Mouse (Mus musculus): ENCODE measurements around the gene Celf5. TPM values are rescaled to one million over a fixed set of nuclear protein-coding genes. Genes with fewer than 3 reads are reported as not detected.
A peak's percentile ranks its signal among the peaks of the same experiment; 100 is the strongest.

Celf5 gene
- polyA plus RNA-seq, 1 experiment = 1.0 TPM

DNA sequence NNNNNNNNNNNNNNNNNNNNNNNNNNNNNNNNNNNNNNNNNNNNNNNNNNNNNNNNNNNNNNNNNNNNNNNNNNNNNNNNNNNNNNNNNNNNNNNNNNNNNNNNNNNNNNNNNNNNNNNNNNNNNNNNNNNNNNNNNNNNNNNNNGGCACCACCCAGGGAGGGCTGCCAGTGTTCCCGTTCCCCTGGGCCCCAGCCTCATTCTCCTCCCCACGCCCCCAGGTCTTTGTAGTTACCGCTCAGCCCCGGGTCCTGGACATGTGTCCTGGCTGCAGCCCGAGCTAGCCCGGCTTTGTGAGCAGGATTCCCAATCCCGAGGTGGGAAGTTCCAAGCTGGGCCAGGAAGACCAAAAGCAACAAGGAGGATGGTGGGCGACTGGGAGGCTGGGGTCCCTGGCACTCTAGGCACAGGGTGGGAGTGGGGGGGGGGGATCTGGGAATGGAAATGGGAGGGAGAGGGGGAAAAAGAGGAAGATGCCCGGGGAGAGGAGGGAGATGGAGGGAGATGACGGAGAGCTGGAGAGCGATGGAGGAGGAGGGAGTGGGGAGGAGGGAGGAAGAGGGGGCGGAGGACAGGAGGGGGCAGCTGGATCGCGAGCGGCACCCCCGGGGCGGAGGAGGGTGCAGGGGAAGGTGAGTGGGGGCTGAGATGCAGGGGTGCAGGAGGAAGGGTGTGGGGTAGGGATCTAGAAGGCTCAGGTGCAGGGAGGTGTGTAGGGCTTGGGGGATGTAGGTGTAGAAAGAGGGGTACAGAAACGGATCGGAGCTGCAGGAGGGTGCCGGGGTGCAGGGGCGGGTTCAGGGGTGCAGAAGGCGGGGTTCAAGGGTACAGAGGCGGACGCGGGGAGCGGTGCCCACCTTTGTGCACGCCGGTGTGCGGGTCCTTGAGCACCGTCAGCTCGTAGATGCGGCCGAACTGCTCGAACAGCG, 640 bp downstream of the Celf5 start:
- TF ChIP-seq USF1 (IDR thresholded peaks at IDR 0.05; ENCODE audit: low read depth) (no peak), CTCF (IDR thresholded peaks at IDR 0.05; ENCODE audit: control insufficient read depth, insufficient read depth, insufficient read length) (no peak), FOSL1 (IDR thresholded peaks at IDR 0.05; ENCODE audit: insufficient read depth, low read length, poor library complexity, severe bottlenecking) (no peak), MYOD1 (IDR thresholded peaks at IDR 0.05; ENCODE audit: control insufficient read depth, insufficient read length, low read depth) (no peak), MYOG (IDR thresholded peaks at IDR 0.05; ENCODE audit: control insufficient read depth, extremely low read depth, insufficient read length) (no peak)
- peaks cover 33% of the 10 kb centered on the region for H3K27me3 ChIP-seq (ENCODE audit: control insufficient read depth, insufficient read depth, insufficient read length)
- no peaks in the 10 kb centered on the region for H3K79me2 ChIP-seq (ENCODE audit: control insufficient read depth, insufficient read depth)
- H3K4me3 ChIP-seq (ENCODE audit: insufficient read depth, poor library complexity, severe bottlenecking) = no peak overlapping the region
- H3K79me3 ChIP-seq (ENCODE audit: low read depth) = no peaks in the 10 kb centered on the region
- H3ac ChIP-seq (ENCODE audit: control insufficient read depth, insufficient read length, low read depth) = peak overlapping the region; percentile 66
- peaks cover 3% of the 10 kb centered on the region for H3K36me3 ChIP-seq (ENCODE audit: control insufficient read depth, insufficient read depth)

DNA sequence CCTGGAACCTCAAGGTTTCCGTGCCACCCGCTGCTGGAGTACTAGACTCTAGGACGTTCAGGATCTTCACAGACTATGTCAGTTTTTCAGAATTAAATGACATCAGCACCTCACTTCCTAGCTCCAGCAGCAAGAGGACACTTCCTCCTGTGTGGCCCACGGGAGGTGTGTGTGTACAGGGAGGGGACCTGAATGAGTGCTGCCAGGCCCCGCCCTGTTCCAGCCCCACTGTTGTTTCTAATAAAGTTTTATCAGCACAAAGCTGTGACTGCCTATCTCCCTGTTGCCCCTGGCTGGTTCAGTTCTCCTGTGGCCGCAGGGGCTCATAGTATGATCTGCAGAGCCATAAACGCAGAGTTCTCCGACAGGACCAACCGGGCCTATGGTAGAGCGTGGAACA, 8.0 kb downstream of the Celf5 start:
- Histone ChIP-seq H3K4me3 (ENCODE audit: insufficient read depth, poor library complexity, severe bottlenecking) (no peak overlapping the region), H3K36me3 (ENCODE audit: control insufficient read depth, insufficient read depth) (no peaks in the 10 kb centered on the region), H3K27me3 (ENCODE audit: control insufficient read depth, insufficient read depth, insufficient read length) (peaks cover 58% of the 10 kb centered on the region), H3K79me2 (ENCODE audit: control insufficient read depth, insufficient read depth) (no peaks in the 10 kb centered on the region), H3K79me3 (ENCODE audit: low read depth) (no peaks in the 10 kb centered on the region), H3ac (ENCODE audit: control insufficient read depth, insufficient read length, low read depth) (no peak overlapping the region)
- no peak for TF ChIP-seq MAX (IDR thresholded peaks at IDR 0.05)
- no peak for TF ChIP-seq USF1 (IDR thresholded peaks at IDR 0.05; ENCODE audit: low read depth)
- TF ChIP-seq CTCF (IDR thresholded peaks at IDR 0.05; ENCODE audit: control insufficient read depth, insufficient read depth, insufficient read length) = no peak
- no peak for TF ChIP-seq MYOD1 (IDR thresholded peaks at IDR 0.05; ENCODE audit: control insufficient read depth, insufficient read length, low read depth)

DNA sequence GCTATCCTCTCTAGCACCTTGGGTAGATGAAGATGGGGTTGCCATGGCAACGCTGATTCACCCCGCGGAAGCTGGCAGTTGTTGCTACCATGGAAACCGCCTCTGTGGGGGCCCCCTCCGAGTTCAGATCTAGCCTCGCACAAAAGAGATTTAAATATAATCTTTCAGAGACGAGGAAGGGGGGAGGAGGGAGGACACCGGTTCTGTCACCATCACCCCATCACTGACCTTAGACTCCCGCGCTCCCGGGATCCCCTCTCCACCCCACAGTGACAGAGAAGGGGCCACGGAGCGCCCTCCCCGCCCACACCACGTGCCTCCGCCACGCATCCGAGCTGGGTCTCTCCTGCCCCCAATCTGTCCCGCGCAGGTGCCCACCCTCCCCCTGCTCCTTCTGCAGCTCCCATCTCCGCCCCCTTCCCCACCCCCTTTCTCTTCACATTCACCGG, 9.5 kb downstream of the Celf5 start:
- H3K79me3 ChIP-seq (ENCODE audit: low read depth) = no peaks in the 10 kb centered on the region
- TF ChIP-seq CTCF (IDR thresholded peaks at IDR 0.05; ENCODE audit: control insufficient read depth, insufficient read depth, insufficient read length) = no peak
- TF ChIP-seq CEBPB (IDR thresholded peaks at IDR 0.05; ENCODE audit: low read depth) = no peak
- no peak for TF ChIP-seq MAX (IDR thresholded peaks at IDR 0.05)
- TF ChIP-seq FOSL1 (IDR thresholded peaks at IDR 0.05; ENCODE audit: insufficient read depth, low read length, poor library complexity, severe bottlenecking) = no peak
- no peak for TF ChIP-seq MYOG (IDR thresholded peaks at IDR 0.05; ENCODE audit: control insufficient read depth, extremely low read depth, insufficient read length)
- TF ChIP-seq USF1 (IDR thresholded peaks at IDR 0.05; ENCODE audit: low read depth) = no peak
- no peak for TF ChIP-seq MYOD1 (IDR thresholded peaks at IDR 0.05; ENCODE audit: control insufficient read depth, insufficient read length, low read depth)
- H3K4me3 ChIP-seq (ENCODE audit: insufficient read depth, poor library complexity, severe bottlenecking) = no peak overlapping the region
- peaks cover 68% of the 10 kb centered on the region for H3K27me3 ChIP-seq (ENCODE audit: control insufficient read depth, insufficient read depth, insufficient read length)
- H3K36me3 ChIP-seq (ENCODE audit: control insufficient read depth, insufficient read depth) = no peaks in the 10 kb centered on the region
- no peaks in the 10 kb centered on the region for H3K79me2 ChIP-seq (ENCODE audit: control insufficient read depth, insufficient read depth)
- H3ac ChIP-seq (ENCODE audit: control insufficient read depth, insufficient read length, low read depth) = no peak overlapping the region

DNA sequence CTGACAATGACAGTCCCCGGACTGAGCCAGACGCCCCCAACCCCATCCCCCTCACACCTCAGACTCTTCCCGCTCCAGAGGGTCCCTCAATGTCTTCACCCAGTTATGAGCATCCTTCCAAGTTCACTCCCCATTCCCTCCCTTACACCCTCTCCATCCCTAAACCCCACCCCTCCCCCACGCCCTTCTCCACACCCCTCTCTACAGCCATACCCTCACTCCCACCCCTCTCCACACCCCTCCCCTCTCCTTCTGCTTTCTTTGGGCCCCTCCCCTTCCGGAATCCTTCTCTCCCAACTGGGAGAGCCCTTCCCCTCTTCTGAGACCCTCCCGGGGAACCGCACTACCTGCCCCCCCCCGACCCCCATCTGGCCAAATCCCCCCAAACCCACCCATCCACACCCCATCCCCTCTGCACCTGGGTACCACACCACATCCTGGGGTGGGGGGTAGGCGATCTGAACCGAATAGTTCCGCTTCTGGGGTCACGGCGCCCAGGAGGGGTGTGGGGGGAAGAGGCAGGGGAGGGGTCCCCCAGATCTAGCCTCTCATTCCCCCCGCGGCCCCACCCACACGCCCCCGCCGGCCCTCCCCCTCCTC, 10.0 kb downstream of the Celf5 start:
- H3K79me2 ChIP-seq (ENCODE audit: control insufficient read depth, insufficient read depth) = no peaks in the 10 kb centered on the region

DNA sequence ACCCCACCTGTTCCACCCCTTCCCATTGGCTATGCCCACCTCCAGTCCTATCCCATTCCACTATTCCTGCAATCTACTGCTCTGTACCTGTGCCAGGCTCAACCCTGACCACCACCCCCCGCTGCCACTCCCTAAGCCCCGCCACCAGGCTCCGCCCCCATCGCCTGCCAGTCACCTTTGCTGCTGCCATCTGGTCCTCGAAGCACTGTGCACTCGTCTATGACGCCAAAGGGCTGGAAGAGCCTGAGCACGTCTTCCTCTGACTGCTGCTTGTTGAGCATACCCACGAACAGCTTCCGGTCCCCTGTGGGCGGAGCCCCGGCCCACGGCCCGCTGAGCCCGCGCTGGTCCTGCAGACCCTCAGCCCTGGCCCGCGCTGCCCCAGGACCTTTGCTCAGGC, 12.1 kb downstream of the Celf5 start:
- Histone ChIP-seq H3K36me3 (ENCODE audit: control insufficient read depth, insufficient read depth) (no peaks in the 10 kb centered on the region), H3K79me2 (ENCODE audit: control insufficient read depth, insufficient read depth) (no peaks in the 10 kb centered on the region), H3K27me3 (ENCODE audit: control insufficient read depth, insufficient read depth, insufficient read length) (peaks cover 72% of the 10 kb centered on the region), H3K4me3 (ENCODE audit: insufficient read depth, poor library complexity, severe bottlenecking) (no peak overlapping the region), H3K79me3 (ENCODE audit: low read depth) (no peaks in the 10 kb centered on the region), H3ac (ENCODE audit: control insufficient read depth, insufficient read length, low read depth) (no peak overlapping the region)
- TF ChIP-seq FOSL1 (IDR thresholded peaks at IDR 0.05; ENCODE audit: insufficient read depth, low read length, poor library complexity, severe bottlenecking) (no peak), CEBPB (IDR thresholded peaks at IDR 0.05; ENCODE audit: low read depth) (no peak), CTCF (IDR thresholded peaks at IDR 0.05; ENCODE audit: control insufficient read depth, insufficient read depth, insufficient read length) (no peak), MYOD1 (IDR thresholded peaks at IDR 0.05; ENCODE audit: control insufficient read depth, insufficient read length, low read depth) (no peak), MYOG (IDR thresholded peaks at IDR 0.05; ENCODE audit: control insufficient read depth, extremely low read depth, insufficient read length) (no peak), MAX (IDR thresholded peaks at IDR 0.05) (no peak)

More for the DNA sequence above, 10.0 kb downstream of the Celf5 start:
- H3K79me3 ChIP-seq (ENCODE audit: low read depth) = no peaks in the 10 kb centered on the region
- peaks cover 73% of the 10 kb centered on the region for H3K27me3 ChIP-seq (ENCODE audit: control insufficient read depth, insufficient read depth, insufficient read length)
- no peak overlapping the region for H3ac ChIP-seq (ENCODE audit: control insufficient read depth, insufficient read length, low read depth)
- no peak for TF ChIP-seq CEBPB (IDR thresholded peaks at IDR 0.05; ENCODE audit: low read depth)
- no peak for TF ChIP-seq MYOD1 (IDR thresholded peaks at IDR 0.05; ENCODE audit: control insufficient read depth, insufficient read length, low read depth)
- TF ChIP-seq FOSL1 (IDR thresholded peaks at IDR 0.05; ENCODE audit: insufficient read depth, low read length, poor library complexity, severe bottlenecking) = no peak
- no peak for TF ChIP-seq CTCF (IDR thresholded peaks at IDR 0.05; ENCODE audit: control insufficient read depth, insufficient read depth, insufficient read length)
- no peak for TF ChIP-seq MYOG (IDR thresholded peaks at IDR 0.05; ENCODE audit: control insufficient read depth, extremely low read depth, insufficient read length)
- no peak for TF ChIP-seq USF1 (IDR thresholded peaks at IDR 0.05; ENCODE audit: low read depth)
- H3K36me3 ChIP-seq (ENCODE audit: control insufficient read depth, insufficient read depth) = no peaks in the 10 kb centered on the region
- no peak overlapping the region for H3K4me3 ChIP-seq (ENCODE audit: insufficient read depth, poor library complexity, severe bottlenecking)
